Mouse (Mus musculus) liver, postnatal 0 days (tissue): ENCODE measurements around the gene Ikzf2.

Source experiments
- CTCF ChIP-seq: sonication (generic); IDR thresholded peaks from 2 replicates; pipeline ENCODE4 v1.5.1; 2016; ENCODE audit warnings: antibody characterized with exemption, low read depth
- EP300 ChIP-seq: IDR thresholded peaks from 2 replicates; pipeline ENCODE4 v1.6.1; 2016; ENCODE audit warnings: antibody characterized with exemption, low read depth, mild to moderate bottlenecking

DNA sequence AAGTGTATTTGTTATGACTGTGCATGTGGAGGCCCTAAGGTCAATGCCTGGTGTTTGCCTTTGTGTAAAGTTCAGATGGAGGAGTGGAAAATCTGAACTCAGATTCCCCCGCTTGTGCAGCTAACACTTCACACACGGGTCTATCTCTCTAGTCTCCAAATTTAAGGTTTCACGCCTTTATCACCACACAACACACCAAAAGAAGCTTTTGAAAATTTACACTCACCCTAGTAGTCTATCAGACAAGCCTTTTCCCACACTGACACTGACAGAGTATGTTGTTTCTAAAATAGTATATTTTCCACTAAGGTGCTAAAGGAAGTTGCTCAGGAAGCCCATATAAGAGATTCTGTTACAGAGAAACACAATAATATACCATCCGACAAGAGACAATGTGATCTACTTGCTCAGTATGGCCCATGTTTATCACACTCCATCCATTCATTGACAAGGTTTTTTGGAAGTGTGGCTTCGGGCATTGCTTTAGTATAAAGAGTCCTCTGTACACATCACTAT lies 131.4 kb downstream of the Ikzf2 start:
- no peak for TF ChIP-seq CTCF
- no peak for TF ChIP-seq EP300
